Mouse (Mus musculus) lung, adult 2 months (tissue): ENCODE results near the gene Capn2. TPM values are rescaled to one million over a fixed set of nuclear protein-coding genes. Genes with fewer than 3 reads are reported as not detected.

Source experiments
- DNase-seq: peaks from one replicate; pipeline ENCODE4 v3.0.0; 2022
- H3K4me1 ChIP-seq: fragments of 200-500 bp; 2 replicates; pipeline ENCODE4 v1.6.1; 2011; ENCODE audit warnings: low read length; ENCODE audit not compliant: control insufficient read depth, insufficient read depth
- H3K4me3 ChIP-seq: fragments of 200-500 bp; replicated peaks from 2 replicates; pipeline ENCODE3; 2011; ENCODE audit warnings: low read depth, mild to moderate bottlenecking, control low read depth, low read length; ENCODE audit errors: extremely low read depth
- CTCF ChIP-seq: fragments of 200-500 bp; IDR thresholded peaks from 2 replicates; pipeline ENCODE4 v1.5.1; 2011; ENCODE audit warnings: mild to moderate bottlenecking, low read length, control low read depth; ENCODE audit not compliant: insufficient read depth
- POLR2A ChIP-seq: fragments of 200-500 bp; IDR thresholded peaks from 2 replicates; pipeline ENCODE4 v1.6.1; 2011; ENCODE audit warnings: low read depth, mild to moderate bottlenecking, control low read depth, low read length, borderline replicate concordance; ENCODE audit errors: extremely low read depth
- WGBS: fragments of 180-500 bp; shearing (Covaris S2); methylation state at CpG from one replicate; pipeline ENCODE4 v1.1.7; 2018; 5-methylcytosine and 5-hydroxymethylcytosine counted together
- polyA plus RNA-seq: library from polyadenylated mRNA; depleted of rRNA; stranded (reverse); fragments of >200 nt; gene quantifications from 2 replicates; pipeline ENCODE4 v1.2.3, GENCODE M21; 2012

Gene Capn2
- polyA plus RNA-seq, 1 experiment, result 69.0 TPM

- 58% methylated on average over 12 of the region's 12 CpGs for WGBS
- peak; percentile 53 for DNase-seq
- TF ChIP-seq CTCF, result peak; percentile 81
- no peak for TF ChIP-seq POLR2A
- Histone ChIP-seq H3K4me1 (no peaks in the 10 kb centered on the region), H3K4me3 (no peak overlapping the region)
These were observed 36.4 kb upstream of the Capn2 start for GRCm38 (mm10) chr1:182553649-182554375.

GRCm38 (mm10) chr1:182550761-182551160 is 33.4 kb upstream of the Capn2 start:
- DNase-seq, result no peak
- TF ChIP-seq CTCF (no peak), POLR2A (no peak)
- Histone ChIP-seq H3K4me1 (no peaks in the 10 kb centered on the region), H3K4me3 (no peak overlapping the region)
- 66% methylated on average over 8 of the region's 8 CpGs for WGBS

DNA sequence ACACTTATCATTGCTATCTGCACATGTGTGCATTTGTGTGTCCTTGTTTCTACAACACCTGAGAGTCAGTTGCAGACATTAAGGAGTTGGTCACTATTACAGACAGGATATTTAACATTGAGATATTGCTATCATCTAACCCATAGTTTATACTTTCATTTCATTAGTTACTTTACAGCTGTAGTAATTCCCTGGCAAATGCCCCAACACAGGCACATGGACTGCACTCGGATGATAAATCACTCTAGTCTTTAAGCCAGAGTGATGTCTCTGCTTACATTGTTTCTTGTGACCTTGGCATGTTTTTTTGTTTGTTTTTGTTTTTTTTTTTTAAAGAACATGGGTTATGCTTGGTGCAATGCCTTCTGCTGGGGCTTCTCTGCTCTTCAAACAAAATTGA is 26.5 kb upstream of the Capn2 start:
- H3K4me3 ChIP-seq, result no peak overlapping the region
- DNase-seq, result no peak
- WGBS, result 58% methylated on average over 1 of the region's 1 CpGs
- H3K4me1 ChIP-seq, result no peaks in the 10 kb centered on the region; the same call in 1 of the 2 replicates
- no peak for TF ChIP-seq POLR2A

DNA sequence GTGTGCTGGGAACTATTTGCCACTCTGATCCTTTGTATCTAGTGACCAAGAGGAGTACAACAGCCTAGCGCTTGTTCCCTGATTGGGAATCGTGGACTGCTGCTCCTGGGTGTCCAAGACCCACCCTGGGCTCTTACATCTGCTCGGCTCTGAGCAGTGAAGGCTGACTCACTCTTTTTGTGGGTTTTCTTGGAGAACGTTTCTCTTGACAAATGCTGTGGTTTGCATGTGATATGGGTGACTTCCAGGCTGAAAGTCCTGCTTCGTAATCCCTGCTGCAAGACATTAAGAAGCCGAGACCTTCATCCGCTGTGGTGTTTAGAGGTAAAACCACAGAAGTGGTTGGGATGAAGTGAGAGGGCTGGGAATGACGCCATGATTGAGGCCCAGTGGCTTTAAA is 25.7 kb upstream of the Capn2 start:
- no peaks in the 10 kb centered on the region; the same call in 1 of the 2 replicates for H3K4me1 ChIP-seq
- WGBS, result 65% methylated on average over 8 of the region's 8 CpGs
- no peak for DNase-seq
- H3K4me3 ChIP-seq, result no peak overlapping the region
- no peak for TF ChIP-seq CTCF
- no peak for TF ChIP-seq POLR2A

GRCm38 (mm10) chr1:182542110-182542509 is 24.7 kb upstream of the Capn2 start:
- Histone ChIP-seq H3K4me1 (no peaks in the 10 kb centered on the region; the same call in 1 of the 2 replicates), H3K4me3 (no peak overlapping the region)
- TF ChIP-seq POLR2A (no peak), CTCF (no peak)
- 70% methylated on average over 5 of the region's 5 CpGs for WGBS
- DNase-seq, result no peak

DNA sequence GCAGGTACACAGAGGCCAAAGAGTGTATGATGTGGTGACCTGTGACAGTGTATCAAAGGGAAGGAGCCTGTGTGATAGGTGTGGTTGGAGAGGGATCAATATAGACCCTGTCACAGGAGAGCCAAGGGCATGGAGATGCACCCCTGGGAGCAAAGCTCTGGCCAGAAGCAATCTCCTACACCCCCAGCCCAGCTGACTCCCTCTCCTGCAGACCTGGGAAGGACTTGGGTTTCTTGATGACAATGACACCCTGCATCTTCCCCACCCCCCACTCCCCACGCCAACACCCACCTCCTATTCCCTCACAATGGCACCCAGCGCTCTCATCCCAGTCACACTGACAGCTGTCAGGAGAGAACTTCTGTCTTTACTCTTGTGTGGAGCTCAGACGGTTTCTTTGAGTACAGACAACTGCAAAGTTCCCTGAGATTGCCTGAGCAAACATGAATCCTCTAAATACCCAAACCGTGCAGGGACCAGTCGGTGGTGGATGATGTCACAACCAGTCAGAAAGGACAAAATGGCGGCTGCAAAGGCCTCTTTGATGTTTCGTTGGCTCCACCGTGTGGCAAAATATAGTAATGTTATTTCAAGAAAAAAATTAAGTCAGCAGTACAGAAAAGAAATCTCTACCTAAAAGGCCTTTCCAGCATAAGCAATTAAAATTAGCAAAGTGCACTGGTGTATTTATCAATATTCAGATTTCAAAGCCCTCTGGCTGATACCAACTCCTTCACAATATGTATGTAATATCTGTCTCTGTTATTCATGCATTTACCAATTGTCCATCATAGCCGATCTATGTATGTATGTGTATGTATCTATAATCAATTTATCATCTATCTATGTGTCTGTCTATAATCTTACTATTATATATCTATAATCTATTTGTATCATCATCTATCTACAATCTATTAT is 21.9 kb upstream of the Capn2 start:
- Histone ChIP-seq H3K4me3 (peak overlapping the region; percentile 58), H3K4me1 (no peaks in the 10 kb centered on the region; the same call in 1 of the 2 replicates)
- peak; percentile 50 for DNase-seq
- WGBS, result 19% methylated on average over 9 of the region's 9 CpGs
- TF ChIP-seq CTCF (peak; percentile 61), POLR2A (no peak)

GRCm38 (mm10) chr1:182535080-182535481 is 17.7 kb upstream of the Capn2 start:
- TF ChIP-seq POLR2A, result no peak
- TF ChIP-seq CTCF, result no peak
- no peak for DNase-seq
- Histone ChIP-seq H3K4me1 (no peaks in the 10 kb centered on the region; the same call in 1 of the 2 replicates), H3K4me3 (no peak overlapping the region)
- 73% methylated on average over 3 of the region's 3 CpGs for WGBS

- H3K4me3 ChIP-seq, result no peak overlapping the region
- 72% methylated on average over 3 of the region's 3 CpGs for WGBS
- no peak for DNase-seq
- TF ChIP-seq POLR2A (no peak), CTCF (no peak)
- no peaks in the 10 kb centered on the region for H3K4me1 ChIP-seq
These were observed 16.2 kb upstream of the Capn2 start for GRCm38 (mm10) chr1:182533583-182533982.

DNA sequence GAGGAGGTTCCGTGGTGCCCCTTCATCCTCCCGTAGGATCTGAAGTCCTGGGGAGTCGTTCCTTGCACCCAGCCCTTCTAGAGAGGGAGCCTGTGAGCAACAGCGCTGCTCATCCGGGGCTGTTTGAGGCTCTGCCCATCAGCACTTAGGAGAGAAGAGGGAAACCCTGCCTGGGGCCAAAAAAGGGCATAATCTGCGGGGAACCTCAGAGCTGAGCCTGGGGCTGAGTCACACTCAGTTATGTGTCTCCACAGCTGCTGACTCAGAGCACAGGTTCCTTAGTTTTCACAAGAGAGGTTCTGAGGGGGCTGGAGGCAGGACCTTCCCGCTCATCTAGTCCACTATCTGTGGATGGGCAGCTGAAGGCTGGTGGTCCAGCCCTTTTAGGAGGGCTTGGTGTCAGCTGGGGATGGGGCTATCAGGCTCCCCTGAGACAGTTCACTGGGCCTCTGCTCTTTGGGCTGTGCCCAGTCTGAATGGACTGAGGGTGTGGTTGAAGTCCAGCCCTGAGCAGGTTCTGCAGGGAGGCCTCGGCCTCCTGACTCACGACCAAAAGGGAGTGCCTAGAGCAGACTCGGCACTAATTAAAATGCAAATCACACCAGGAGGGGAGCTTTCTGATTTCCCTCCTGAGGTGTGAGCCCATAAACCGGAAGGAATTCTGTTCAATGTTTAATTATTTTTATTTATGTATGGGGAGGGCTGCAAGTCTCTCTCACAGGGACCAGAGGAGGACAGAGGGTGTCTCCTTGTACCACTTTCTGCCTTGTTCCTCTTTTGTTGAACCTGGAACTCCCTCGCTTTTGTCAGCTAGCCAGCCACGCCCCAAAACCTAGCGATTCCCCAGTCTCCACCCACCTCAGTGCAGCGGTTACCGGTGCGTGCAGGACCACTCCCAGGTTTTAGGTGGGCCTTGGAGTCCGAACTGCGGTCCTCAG is 10.8 kb upstream of the Capn2 start:
- TF ChIP-seq POLR2A (no peak), CTCF (no peak)
- no peaks in the 10 kb centered on the region for H3K4me1 ChIP-seq
- no peak for DNase-seq
- WGBS, result 26% methylated on average over 19 of the region's 19 CpGs
- H3K4me3 ChIP-seq, result no peak overlapping the region
